11 mouse cellular contexts compared by ENCODE assay signal in the genomic region with DNA sequence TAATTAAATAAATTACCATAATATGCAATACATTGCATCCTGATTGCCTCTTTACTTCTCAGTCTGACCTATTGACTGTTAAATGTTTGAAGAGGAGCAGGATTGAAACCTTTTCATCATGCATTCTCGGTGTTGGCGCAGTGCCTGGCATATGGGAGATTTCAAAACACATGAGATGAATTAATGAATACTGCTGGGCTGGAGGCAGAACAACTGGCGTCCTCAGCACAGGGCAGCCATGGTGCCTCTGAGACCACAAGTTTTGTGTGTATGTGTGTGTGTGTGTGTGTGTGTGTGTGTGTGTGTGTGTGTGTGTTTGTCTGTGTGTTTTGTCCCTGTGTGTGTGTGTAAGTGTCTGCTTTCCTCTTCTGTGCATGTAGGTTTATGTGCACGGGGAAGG.
DNase-seq lines count a peak whose midpoint lies in the region; ATAC-seq and TF ChIP-seq lines count a peak whose summit lies in the region.
"Had no signal": no experiment of that assay in that cellular context is flagged by ENCODE, and none has a peak within 500 bp of the region (broad histone marks: within the 10 kb centered on the region; RNA-seq: fewer than 3 reads in every experiment).

No protein-coding gene starts in this region.

- 34% methylated on average over 4 of the region's 4 CpGs for WGBS in cerebellum, adult 2 months
- WGBS in lung, embryonic 16.5 days = 41% methylated on average over 4 of the region's 4 CpGs
- WGBS in intestine, embryonic 15.5 days = 50% methylated on average over 4 of the region's 4 CpGs

- TF ChIP-seq POLR2A in cerebellum, adult 2 months (IDR thresholded peaks at IDR 0.05; ENCODE audit: borderline replicate concordance, insufficient read depth, low read length) = no peak

- no peaks in the 10 kb centered on the region for H3K27me3 ChIP-seq in cerebellum, adult 2 months (ENCODE audit: control insufficient read depth, insufficient read depth, low read length)
- H3K27me3 ChIP-seq in lung, embryonic 16.5 days (ENCODE audit: control insufficient read depth, insufficient read depth, low read depth, low read length) = no peaks in the 10 kb centered on the region
- no peaks in the 10 kb centered on the region for H3K27me3 ChIP-seq in intestine, embryonic 15.5 days (replicated peaks)
- H3K27me3 ChIP-seq: neural tube, embryonic 13.5 days had no signal

- H3K4me3 ChIP-seq in cerebellum, adult 2 months (replicated peaks; ENCODE audit: insufficient read depth, low read depth, low read length) = no peak overlapping the region
- no peak overlapping the region for H3K4me3 ChIP-seq in lung, embryonic 16.5 days (ENCODE audit: low read length)
- no peak overlapping the region for H3K4me3 ChIP-seq in intestine, embryonic 15.5 days (replicated peaks)
- H3K4me3 ChIP-seq: neural tube, embryonic 13.5 days had no signal

- no peak overlapping the region for H3K9ac ChIP-seq in lung, embryonic 16.5 days (ENCODE audit: low read length)
- no peak overlapping the region for H3K9ac ChIP-seq in intestine, embryonic 15.5 days
- H3K9ac ChIP-seq: neural tube, embryonic 13.5 days had no signal

- H3K4me1 ChIP-seq in cerebellum, adult 2 months (ENCODE audit: control insufficient read depth, insufficient read depth, low read length) = no peaks in the 10 kb centered on the region
- H3K4me1 ChIP-seq in lung, embryonic 16.5 days (replicated peaks; ENCODE audit: control insufficient read depth, insufficient read depth, low read length) = no peaks in the 10 kb centered on the region
- H3K4me1 ChIP-seq in intestine, embryonic 15.5 days (replicated peaks) = no peaks in the 10 kb centered on the region
- H3K4me1 ChIP-seq: neural tube, embryonic 13.5 days had no signal

- H3K9me3 ChIP-seq in lung, embryonic 16.5 days (ENCODE audit: control insufficient read depth, low read length) = no peaks in the 10 kb centered on the region
- H3K9me3 ChIP-seq in intestine, embryonic 15.5 days = no peaks in the 10 kb centered on the region
- H3K9me3 ChIP-seq: neural tube, embryonic 13.5 days had no signal

- no peaks in the 10 kb centered on the region for H3K36me3 ChIP-seq in lung, embryonic 16.5 days (ENCODE audit: control insufficient read depth, insufficient read depth, low read length)
- H3K36me3 ChIP-seq in intestine, embryonic 15.5 days = no peaks in the 10 kb centered on the region
- H3K36me3 ChIP-seq: neural tube, embryonic 13.5 days had no signal

- no peak overlapping the region for H3K4me2 ChIP-seq in lung, embryonic 16.5 days (ENCODE audit: low read depth, low read length)
- H3K4me2 ChIP-seq in intestine, embryonic 15.5 days (replicated peaks) = no peak overlapping the region
- H3K4me2 ChIP-seq: neural tube, embryonic 13.5 days had no signal

- no peak for TF ChIP-seq CTCF in cerebellum, adult 2 months (IDR thresholded peaks at IDR 0.05; ENCODE audit: borderline replicate concordance, insufficient read depth, low read depth, low read length)

- H3K27ac ChIP-seq in cerebellum, adult 2 months (ENCODE audit: insufficient read depth, low read length) = no peak overlapping the region
- H3K27ac ChIP-seq in lung, embryonic 16.5 days (ENCODE audit: low read length) = no peak overlapping the region
- H3K27ac ChIP-seq in intestine, embryonic 15.5 days = no peak overlapping the region
- H3K27ac ChIP-seq: neural tube, embryonic 13.5 days; stomach, postnatal 0 days had no signal

- intact Hi-C loops in left cerebral cortex, postnatal 4 days (cut with DNase I) = no loop called here

- ATAC-seq in lung, embryonic 16.5 days (ENCODE audit: low read depth) = peak; percentile 73
- no peak for ATAC-seq in intestine, embryonic 15.5 days

- DNase-seq in cerebellum, postnatal 14 days = peak; percentile 1 to 9
- no peak for DNase-seq in cerebellum, adult 2 months
- DNase-seq in left cerebral cortex, postnatal 4 days = peak; percentile 7
- no peak for DNase-seq in left cerebral cortex, adult 18-20 months (ENCODE audit: low spot score in 2 of 2)
- DNase-seq in NIH3T3 (ENCODE audit: low read depth) = peak; percentile 83
- no peak for DNase-seq in neural tube, embryonic 10.5 days (ENCODE audit: extremely low spot score, low spot score)
- DNase-seq: kidney, adult 11 months had no signal

Comparison
In these comparisons a context has a peak if more than half of its experiments do, and no peak if none do; other contexts are left out.
1. DNase-seq: peak in cerebellum, postnatal 14 days (2 of 2), left cerebral cortex, postnatal 4 days (single experiment) and NIH3T3 (single experiment); none in cerebellum, adult 2 months (0 of 2), left cerebral cortex, adult 18-20 months (0 of 2) and neural tube, embryonic 10.5 days (single experiment).